Mouse (Mus musculus): Measurements from ENCODE around the gene Plau. TPM values are rescaled to one million over a fixed set of nuclear protein-coding genes. Genes with fewer than 3 reads are reported as not detected.

Plau gene
- total RNA-seq, 2 experiments from 2014 or later: 4.2 to 4.3 TPM

DNA sequence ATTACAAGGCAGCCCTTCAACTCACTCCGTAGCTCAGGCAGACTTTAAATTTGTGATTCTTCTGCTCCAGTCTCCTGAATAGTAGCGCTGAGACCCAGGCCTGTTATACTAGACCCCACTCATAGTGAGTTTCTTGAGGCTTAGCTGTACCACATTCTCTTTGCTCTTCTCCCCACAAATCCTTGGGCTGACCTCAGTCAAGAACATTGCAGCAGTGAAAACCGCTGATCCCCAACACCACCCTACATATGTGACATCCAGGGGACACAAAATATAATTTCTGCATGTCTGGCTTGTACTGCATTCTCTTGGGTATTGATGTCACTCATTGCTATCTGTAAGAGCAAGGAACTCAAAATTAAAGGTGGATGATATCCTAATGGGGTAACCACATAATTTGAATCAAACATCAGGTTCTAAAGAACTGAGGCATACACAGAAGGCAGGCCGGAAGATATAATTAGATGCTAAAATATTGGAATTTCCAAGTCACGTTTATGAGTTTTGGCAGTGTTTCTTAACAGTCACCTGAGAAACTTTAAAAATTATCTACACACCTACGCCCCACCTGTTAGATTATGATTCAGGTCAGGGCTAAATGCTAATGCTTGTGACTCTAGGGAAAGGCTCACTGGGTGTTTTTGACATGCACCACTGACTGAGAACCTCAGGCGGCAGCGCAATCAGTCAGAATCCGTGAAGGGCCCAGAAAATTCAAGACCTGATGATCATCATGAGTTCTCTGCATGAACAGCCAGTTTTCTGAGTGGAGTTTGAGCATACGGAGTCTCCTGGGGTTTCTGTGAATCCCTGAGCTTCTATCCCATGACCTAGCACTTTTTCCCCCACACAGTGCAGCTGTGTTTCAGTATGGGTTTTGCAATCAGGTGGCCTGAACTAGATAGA is 8.5 kb downstream of the Plau start:
- DNase-seq: no peak

DNA sequence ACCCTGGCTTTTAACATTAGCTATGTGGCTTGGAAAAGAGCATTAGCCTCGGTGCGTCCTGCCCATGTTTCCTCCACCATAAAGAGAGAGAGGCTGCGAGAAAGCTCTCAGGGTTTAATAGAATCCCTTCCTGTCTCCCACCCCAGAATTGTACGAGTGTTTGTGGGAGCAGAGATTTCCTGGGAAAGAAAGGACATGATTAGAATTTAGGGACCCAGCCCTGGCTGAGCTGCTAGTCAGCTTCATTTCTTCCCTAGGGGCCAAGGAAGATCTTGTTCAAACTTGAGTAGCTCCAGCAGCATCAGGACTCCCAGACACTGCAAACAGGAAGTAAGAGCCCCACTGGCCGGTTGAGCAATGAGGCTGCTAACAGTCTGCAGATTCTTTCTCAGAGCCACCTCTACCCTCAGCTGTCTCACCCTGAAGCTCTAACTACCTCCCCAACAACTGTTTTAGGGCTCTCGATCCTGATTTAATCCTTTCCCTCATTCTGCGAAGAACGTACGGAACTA is 9.2 kb downstream of the Plau start:
- no peak for DNase-seq

DNA sequence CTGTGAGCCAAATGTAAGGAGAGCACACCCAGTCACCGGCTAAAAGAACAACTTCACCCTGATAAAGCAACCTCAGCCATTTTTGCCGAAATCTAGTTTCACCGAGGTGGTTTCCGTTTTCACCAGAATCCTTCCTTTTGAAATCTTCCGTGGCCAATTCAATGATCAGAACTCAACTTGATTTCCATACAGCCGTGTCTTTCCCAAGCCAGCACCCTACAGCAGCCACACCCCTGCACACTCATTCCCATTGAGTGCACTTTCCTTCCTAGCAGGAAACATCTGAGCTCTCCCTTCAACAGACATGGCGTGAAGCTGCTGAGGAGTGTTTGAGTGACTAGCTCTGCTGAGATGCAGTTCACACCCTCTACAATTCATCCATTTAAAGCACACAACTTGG is 9.8 kb downstream of the Plau start:
- no peak for DNase-seq

DNA sequence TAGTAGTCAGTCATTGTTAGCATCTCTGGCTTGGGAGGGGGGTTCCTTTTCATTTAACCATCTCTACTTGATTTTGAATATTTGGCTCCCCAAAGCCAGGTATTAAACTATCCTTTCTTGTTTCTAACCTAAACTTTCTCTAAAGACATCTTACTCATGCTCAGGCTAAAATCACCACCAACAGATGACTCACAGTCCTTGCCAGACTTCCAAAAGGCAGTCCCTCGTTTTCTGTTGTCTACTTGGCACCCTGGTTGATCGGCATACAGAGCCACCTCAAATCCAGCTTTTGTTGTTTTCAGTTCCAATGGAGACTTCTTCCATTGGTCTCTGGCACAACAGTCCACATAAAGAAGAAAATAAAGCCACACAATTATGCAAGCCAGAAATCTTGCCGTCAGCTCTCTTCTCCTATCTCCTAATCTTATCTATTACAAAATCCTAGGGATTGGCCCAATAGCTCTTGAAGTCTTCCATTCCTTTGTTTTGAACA is 11.2 kb downstream of the Plau start:
- no peak for DNase-seq

DNA sequence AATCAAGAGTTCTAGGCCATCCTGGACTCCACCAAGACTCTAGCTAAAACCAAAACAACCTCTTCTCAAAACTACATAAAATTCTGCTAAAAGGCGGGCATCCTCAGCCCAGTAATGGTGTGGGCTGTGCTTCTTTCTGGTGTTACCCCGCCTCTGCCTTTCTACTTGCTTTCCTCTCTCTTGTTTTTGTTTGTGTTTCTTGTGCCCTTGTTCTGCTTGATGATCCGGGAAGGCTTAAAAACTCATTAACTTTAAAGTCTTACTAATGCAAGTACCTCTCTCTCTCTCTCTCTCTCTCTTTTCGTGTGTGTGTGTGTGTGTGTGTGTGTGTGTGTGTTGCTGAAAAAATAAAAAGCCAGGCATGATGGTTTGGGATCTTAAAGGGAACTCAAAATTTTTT is 13.3 kb downstream of the Plau start:
- no peak for DNase-seq

DNA sequence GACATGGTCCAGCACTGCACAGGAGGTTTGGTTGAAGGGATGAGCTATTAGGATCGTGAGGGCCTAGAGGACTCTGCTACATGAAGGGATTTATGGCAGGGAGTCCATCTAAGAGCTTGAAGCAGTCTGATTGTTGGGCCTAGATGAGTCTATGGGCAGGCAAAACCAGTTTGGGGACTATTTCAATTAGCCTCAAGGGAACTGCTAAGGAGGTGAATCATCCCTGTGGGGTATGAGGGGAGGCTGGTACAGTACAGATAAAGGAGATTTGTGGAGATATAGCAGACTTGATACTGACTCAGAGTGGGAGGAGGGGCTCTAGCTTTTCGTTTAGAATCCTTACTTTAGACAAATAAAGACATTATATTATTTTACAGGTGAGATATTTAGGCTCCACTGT is 14.0 kb downstream of the Plau start:
- no peak for DNase-seq

DNA sequence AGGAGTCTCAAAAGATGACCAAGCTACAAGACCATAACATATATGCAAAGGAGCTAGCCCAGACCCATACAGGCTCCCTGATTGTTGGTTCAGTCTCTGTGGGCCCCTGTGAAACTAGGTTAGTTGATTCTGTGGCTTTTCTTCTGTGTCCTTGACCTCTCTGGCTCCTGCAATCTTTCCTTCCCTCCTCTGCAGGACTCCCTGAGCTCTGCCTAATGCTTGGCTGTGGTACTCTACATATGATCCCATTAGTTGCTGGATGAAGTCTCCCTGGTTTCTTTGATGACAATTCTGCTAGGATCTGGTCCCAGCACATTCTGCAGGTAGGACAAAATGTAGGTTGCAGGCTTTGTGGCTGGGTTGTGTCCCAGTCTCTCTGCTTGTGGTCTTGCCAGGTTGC is 15.3 kb downstream of the Plau start:
- DNase-seq: no peak

DNA sequence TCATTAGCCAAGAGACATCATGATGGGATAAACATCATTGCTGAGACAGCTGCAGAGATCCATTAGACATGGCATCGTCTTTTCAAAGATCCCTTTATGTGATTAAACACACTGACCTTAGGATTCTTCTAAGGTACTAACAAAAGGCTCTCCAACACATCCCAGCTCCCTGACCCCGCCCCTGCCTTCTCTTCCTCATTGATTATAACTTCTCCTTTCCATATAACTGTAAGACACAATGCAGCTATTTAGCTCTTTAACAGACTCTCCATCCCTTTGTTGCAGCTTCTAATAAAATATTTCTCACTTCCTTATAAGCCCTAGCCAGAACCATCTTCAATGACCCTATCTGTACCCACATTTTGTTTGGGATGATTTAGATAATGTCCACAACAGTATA is 24.7 kb downstream of the Plau start:
- no peak for DNase-seq

DNA sequence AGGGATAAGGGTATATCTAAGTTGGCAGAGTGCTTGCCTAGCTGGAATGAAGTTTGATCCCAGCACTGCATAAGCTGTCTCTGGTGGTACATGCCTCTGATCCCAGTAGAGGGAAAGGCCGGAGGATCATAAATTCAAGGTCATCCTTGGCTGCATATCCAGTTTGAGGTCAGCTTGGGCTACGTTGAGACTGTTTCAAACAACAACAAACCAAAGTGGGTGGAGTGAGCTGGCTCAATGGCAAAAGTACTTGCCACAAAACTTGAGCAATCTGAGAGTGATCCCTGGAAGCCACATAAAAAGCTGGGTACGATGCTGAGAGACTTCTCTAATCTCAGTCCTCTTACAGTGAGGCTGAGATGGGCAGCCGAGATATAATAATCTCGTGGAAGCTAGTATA is 25.1 kb downstream of the Plau start:
- no peak for DNase-seq

DNA sequence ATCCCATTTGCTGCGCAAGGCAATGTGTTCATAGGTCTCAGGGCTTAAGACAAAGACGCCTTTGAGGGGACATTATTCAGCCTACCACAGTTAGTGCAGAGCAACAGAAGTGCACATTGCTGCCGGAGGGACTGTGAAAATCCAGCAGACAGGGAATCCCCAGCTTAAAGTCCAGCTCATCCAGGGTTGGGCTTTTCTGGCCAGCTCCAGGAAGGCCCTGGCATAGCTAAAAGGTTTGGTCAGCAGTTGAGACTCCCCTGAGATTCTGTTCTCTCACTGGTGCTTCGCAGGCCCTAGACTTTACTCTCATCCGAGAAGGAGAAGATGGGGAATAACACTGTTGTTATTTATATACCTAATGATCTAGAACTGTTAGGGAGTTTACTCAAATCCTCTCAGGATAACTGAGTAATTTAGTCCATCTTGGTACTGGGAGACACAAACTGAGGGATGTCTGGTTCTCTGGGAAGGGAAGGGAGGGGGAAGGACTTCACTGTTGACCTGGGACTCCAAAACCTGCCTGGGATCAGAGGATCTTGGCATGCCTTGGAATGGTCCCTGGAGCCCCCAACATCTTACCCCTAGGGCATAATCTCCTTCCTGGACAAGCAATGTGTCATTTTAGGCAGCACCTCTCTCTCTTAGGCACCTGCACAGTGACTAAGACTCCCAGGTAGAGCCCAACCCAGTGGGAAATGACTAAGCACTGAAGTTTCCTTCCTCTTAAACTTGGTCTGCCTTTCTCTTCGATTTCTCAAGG is 27.0 kb downstream of the Plau start:
- no peak for DNase-seq

DNA sequence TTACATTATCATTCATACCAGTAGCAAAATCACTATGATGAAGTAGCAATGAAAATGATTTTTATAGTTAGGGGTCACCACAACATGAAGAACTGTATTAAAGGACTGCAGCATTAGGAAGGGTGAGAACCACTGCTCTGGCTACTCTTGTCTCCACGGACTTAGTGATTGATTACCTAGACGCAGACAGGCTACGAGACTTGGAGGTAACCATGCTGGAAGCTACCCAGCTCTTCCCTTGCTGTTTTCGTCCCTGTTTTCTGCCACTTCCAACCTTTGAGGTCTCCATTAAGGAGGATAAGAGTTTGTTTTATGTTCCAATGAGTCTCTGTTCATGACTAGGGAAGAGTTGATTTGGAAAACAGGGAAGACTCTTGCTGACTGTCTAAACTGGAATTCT is 27.7 kb downstream of the Plau start:
- no peak for DNase-seq

DNA sequence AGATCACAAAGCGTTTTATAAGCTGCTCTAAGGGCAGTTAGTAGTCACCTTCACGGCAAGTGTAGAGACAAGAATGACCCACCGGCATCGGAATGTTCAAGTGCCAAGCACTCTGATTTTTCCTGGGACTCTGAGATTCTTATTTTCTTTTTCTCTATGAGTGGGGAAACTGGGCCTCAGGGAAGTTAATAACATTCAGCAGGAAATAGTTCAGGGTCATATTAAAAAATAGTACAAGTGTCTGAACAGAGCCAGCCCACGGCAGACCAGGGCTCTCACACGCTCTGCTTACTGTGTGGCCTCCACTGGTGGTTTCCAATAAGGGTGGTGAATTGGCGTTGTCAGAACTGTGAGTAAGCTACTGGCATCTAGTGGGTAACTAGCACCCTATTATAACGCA is 29.1 kb downstream of the Plau start:
- DNase-seq: no peak

DNA sequence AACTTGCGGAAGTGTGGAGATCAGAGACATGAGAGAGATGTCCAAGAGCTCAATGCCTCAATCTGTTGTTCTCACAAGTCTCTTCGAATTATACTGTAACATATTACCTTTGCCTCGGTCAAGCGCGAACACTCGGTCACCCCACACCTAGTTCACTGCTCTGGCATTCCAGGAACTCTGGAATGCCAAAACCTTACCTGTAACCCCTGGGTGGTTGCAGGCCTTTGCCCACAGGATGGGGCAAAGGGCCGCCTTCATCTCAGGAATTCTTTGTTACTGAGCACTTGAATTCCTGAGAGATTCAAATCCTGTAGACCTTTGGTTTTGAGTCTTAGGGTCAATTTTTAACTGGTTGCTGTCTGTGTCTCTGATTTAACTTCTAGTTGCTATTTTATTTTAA is 29.9 kb downstream of the Plau start:
- DNase-seq: no peak

DNA sequence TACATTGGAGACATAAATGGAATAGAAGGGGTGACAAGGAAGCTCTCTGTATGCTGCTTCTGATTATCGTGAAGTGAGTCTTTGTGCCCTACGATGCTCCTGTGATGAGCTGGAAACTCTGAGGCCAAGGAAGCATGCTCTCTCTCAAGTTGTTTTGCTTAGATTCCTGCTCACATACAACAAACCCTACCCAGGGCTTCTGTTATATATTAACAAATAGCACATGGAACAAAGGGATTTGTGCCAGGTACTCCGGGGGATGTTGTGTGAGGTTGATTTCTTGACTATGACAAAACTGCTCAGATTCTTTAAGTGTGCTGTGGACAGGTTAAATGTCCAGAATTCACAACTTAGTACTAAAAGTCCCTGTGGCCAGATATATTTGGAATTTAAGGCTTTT is 33.6 kb downstream of the Plau start:
- no peak for DNase-seq

DNA sequence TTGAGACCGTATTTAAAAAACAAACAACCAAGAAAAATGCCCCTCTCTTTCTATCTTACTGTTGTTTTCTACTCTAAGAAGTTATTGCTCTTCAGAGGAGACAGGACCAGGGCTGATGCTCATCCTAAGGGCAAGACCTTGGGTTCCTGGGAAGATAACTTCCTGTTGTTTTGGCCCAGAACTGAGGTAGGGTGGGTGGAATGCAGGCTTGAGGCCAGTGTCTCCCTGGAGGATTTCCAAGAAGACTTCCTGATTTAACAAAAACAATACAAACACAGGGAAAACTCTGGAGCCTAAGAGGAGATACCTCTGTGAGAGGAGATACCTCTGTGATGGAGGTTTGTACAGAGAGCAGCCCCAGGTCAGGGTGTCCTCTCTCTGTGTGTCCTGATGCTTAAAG is 35.0 kb downstream of the Plau start:
- no peak for DNase-seq

DNA sequence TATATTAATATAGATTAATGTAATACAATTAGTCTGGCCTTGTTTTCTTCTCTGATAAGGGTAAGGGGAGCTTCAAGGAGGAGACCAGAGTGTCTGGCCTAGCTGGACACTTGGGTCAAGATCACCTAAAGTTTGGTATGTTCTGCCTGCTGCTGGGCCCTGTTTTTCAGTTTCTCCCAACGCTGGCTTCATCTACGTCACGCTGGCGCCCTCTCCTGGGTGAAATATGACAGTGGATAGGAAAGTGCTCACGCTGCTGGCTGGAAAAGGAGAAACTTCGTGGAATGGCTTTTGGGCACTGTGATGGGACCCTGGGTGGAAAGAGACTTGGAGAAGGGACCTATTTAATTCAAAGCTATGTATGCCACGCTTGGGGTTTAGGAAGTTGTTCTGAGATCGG is 36.8 kb downstream of the Plau start:
- DNase-seq: peak; percentile 76 to 80

DNA sequence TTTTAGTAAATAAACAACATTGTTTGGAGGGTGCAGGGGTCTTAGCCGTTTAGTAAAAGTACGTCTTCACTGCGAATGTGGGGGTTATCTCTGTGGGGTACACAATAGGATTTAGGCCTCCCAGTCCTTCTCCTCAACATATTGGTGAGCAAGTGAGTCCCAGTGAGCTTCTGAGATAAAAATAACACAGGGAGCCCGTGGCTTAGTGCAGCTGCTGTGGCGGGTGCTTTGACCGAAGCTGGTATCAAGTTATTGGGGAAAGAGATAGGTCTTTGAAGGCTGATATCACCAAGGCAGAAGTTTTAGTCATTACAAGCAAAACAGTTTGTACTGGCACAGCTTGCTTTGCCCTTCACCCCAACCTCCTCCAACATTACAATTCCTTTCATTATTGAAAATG is 37.5 kb downstream of the Plau start:
- DNase-seq: no peak

DNA sequence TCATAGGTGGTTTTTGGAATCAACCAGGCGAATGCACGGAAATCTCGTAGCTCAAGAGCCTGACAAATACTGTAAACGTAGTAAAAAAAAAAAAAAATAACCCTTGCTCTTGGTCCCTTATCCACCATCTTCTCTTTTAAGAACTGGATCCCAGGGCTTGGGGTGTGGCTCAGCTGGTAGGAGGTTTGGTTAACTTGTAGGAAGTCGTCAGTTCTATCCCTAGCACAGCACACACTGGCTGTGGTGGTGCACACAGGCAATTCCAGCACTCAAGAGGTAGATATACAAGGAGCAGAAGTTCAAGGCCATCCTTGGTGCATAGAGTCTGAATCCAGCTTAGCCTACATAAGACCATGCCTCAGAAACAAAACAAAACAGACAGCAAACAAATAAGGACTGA is 48.2 kb downstream of the Plau start:
- no peak for DNase-seq

DNA sequence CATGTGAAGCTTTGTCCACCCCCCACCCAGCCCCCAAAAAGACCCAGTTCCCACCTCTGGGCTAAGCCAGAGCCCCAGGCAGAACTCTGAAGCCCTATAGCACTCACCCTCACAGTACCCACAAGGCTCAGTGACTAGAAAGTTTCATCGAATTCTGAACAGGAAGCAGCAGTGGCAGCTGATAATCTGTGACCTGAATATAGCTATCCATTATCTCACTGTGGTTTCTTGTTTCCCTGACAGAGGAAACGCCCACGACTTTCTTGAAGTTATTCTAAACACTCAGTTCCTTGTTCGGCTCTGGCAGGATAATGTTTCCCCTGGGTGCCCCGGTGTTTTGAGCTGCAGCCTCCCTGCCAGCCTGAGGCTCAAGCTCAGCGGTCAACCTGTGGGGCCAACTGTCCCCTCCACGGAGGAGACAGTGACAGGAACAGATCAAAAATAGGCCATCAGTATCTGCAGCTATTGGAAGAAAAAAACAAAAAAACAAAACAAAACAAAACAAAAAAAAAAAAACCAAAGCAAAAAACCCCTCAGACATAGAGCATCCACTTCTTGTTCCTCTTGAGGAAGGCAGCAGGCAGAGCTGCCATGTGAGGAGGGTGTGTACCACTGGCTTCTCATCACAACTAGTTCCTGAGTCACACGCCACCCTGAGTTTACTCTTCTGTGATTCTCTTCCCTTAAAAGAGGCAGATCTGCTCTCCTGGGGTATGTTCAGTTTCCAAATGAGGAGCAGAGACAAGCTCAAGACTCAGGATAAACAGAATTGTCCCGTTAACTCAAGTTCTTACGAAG is 48.8 kb downstream of the Plau start:
- DNase-seq: no peak

DNA sequence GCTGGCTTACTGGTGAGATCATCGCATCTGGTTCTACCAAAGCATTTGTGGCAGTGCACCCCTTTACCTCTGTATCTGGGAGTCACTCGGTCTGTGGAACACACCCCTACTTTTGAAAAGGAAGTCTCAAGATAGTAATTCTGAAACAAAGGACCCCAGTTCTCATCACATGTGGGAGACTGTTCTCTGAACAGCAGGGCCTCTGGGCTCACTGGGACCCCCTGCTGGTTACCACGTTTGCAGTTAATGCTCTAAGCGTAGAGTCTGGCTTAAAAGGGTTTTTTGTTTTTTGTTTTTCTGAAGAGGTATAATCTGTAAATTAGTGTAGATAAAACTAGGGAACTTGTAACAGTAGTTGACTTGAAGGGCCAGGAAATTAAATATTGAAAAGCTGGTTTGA is 49.8 kb downstream of the Plau start:
- no peak for DNase-seq

DNA sequence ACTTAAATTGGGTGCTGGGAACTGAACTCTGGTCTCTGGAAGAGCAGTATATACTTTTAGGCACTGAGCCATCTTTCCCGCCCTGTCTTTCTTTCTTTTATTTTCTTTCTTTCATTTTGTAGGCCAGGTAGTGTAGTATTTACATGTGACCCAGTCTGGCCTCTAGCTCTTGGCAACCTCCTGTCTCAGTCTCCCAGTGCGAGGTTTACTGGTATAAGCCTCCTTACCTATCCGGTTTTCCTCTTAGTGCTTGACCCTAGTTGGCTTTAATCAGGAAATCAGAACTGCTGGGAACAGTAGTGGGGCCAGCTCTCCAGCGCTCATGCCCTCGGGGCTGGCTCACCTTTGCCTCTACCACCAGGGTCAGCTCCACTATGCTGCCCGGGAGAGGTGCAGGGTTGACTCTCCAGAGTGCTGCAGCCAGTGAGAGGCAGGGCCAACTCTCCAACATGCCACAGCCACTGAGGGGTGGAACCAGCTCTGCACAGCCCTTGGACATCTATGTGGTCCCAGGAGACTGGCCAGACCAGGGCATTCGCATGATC is 51.2 kb downstream of the Plau start:
- no peak for DNase-seq

DNA sequence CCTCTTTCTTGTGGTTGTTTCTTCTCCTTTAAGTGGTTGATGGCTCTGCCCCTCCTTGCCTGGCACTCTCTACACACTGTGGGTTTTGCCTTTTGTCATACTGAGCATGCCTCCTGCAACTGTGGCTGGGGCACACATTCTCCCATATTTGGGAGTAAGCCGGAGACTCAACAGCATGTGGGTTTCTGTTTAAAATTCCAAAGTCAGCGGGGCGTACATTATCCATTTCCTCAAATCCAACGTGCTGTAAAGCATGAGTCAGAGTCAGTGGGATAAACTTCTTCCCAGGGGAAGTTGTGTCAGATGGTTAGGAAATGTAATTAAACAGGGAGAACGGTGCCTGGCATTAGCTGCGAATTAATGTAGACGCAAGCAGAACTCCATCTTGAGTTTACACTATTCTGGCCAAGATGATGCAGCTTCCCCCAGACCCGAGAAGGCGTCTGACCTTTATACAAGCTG is 55.5 kb downstream of the Plau start:
- DNase-seq: peak; percentile 17 to 30

Data from layer of hippocampus, postnatal 36 days (tissue).